Mouse (Mus musculus): ENCODE data around the gene Sohlh1. TPM values are rescaled to one million over a fixed set of nuclear protein-coding genes. Genes with fewer than 3 reads are reported as not detected.
A peak's percentile ranks its signal among the peaks of the same experiment; 100 is the strongest.

The Sohlh1 gene
- total RNA-seq (2021), result not detected
- long read RNA-seq, experiment 1, result 0 reads
- long read RNA-seq, experiment 2, result 0 reads

DNA sequence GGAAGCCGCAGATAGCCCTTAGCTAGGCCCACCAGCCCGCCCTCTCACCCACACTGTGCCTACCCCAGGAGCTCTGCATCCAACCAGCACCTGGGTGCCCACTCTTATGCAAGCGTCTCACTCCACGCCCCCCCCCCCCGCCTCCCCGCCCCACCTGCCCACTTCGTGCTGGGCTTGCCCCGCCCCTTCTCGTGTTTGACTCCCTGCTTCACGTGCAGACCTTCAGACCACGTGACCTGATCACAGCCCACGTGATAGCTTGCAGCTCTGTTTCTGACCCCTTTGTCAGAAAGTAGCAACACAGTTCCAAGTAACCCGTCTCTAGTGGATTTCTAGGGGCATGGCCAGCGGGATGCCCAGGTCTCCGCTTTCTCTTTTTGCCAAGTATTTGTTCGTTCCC, at the start of gene Sohlh1:
Gene Sohlh1 (minus strand): TSS at position 23 of the 400 bp plus-strand sequence.
- intact Hi-C loops (cut with DNase I), result no loop called here
- TF ChIP-seq CTCF (IDR thresholded peaks at IDR 0.05), result no peak
- no peak for DNase-seq
- H3K27ac ChIP-seq, result no peak within 1 kb of the TSS
- no peak within 1 kb of the TSS for H3K4me3 ChIP-seq

GRCm38 (mm10) chr2:25892440-25892839, 45.4 kb upstream of the Sohlh1 start:
- DNase-seq, result no peak
- no peak for TF ChIP-seq CTCF (IDR thresholded peaks at IDR 0.05)
- no peak overlapping the region for H3K4me3 ChIP-seq
- H3K27ac ChIP-seq, result no peak overlapping the region
- intact Hi-C loops (cut with DNase I), result no loop called here

DNA sequence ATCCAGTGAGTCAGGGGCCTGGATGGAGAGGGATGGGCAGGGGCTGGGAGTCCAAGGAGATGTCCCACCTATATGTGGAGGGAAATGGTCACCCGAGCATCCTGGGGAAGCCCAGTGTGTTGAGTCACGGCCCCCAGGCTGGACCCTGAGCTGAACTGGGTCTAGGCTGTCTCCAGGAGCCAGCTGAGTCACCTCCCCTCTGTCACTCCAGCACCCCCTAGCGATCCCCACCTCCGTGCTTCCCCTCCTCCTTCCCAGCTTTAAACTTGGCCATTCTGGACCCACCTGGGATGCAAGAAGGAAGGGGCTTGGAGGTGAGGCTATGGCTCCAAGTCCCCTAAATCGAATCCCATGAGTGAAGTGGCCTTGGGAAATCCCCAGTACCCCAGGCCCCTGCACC, 41.1 kb upstream of the Sohlh1 start:
- peak; percentile 54 for TF ChIP-seq CTCF (IDR thresholded peaks at IDR 0.05)
- intact Hi-C loops (cut with DNase I), result no loop called here
- H3K27ac ChIP-seq, result no peak overlapping the region

GRCm38 (mm10) chr2:25887226-25887625, 40.2 kb upstream of the Sohlh1 start:
- no peak for TF ChIP-seq CTCF (IDR thresholded peaks at IDR 0.05)
- no peak for DNase-seq
- intact Hi-C loops (cut with DNase I), result no loop called here
- Histone ChIP-seq H3K4me3 (no peak overlapping the region), H3K27ac (no peak overlapping the region)

More for the DNA sequence above, 41.1 kb upstream of the Sohlh1 start:
- DNase-seq, result peak; percentile 42
- no peak overlapping the region for H3K4me3 ChIP-seq

DNA sequence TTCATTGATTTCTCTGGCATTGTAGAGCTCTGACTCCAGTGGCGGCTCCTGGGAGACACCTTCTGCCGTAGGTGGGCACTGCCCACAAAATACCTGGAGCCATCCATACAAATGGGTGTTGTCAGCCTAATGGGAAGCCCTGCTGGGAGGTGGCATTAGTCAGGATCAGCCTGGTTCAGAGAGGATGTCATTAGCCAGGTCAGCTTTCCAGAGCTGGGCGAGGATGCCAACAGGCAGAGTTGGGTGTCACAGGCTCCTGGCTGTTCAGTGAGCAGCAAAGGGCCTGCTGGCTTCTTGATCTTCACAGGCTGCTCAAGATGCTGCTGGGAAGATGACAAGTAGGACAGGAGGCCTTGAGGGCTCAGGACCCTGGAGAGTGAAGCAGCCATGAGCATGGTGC, 37.7 kb upstream of the Sohlh1 start:
- no peak overlapping the region for H3K4me3 ChIP-seq
- H3K27ac ChIP-seq, result no peak overlapping the region
- intact Hi-C loops (cut with DNase I), result no loop called here
- TF ChIP-seq CTCF (IDR thresholded peaks at IDR 0.05), result no peak
- DNase-seq, result no peak

GRCm38 (mm10) chr2:25882276-25882675, 35.2 kb upstream of the Sohlh1 start:
- H3K4me3 ChIP-seq, result no peak overlapping the region
- no peak overlapping the region for H3K27ac ChIP-seq
- no peak for TF ChIP-seq CTCF (IDR thresholded peaks at IDR 0.05)
- intact Hi-C loops (cut with DNase I), result no loop called here
- DNase-seq, result no peak

GRCm38 (mm10) chr2:25879061-25879460, 32.0 kb upstream of the Sohlh1 start:
- Histone ChIP-seq H3K27ac (no peak overlapping the region), H3K4me3 (no peak overlapping the region)
- DNase-seq, result no peak
- intact Hi-C loops (cut with DNase I), result no loop called here
- TF ChIP-seq CTCF (IDR thresholded peaks at IDR 0.05), result no peak

- TF ChIP-seq CTCF (IDR thresholded peaks at IDR 0.05), result no peak
- H3K27ac ChIP-seq, result no peak overlapping the region
- intact Hi-C loops (cut with DNase I), result no loop called here
- no peak for DNase-seq
- H3K4me3 ChIP-seq, result no peak overlapping the region
Observed at GRCm38 (mm10) chr2:25878516-25878915, 31.5 kb upstream of the Sohlh1 start.

GRCm38 (mm10) chr2:25877736-25878268, 30.8 kb upstream of the Sohlh1 start:
- no peak for DNase-seq
- TF ChIP-seq CTCF (IDR thresholded peaks at IDR 0.05), result no peak
- H3K27ac ChIP-seq, result no peak overlapping the region
- peak overlapping the region; percentile 32 for H3K4me3 ChIP-seq
- intact Hi-C loops (cut with DNase I), result no loop called here

- intact Hi-C loops (cut with DNase I), result no loop called here
- no peak overlapping the region for H3K27ac ChIP-seq
- no peak for DNase-seq
- no peak overlapping the region for H3K4me3 ChIP-seq
- no peak for TF ChIP-seq CTCF (IDR thresholded peaks at IDR 0.05)
Observed at GRCm38 (mm10) chr2:25877250-25877735, 30.2 kb upstream of the Sohlh1 start.

GRCm38 (mm10) chr2:25866656-25867055, 19.6 kb upstream of the Sohlh1 start:
- intact Hi-C loops (cut with DNase I), result no loop called here
- DNase-seq, result no peak
- Histone ChIP-seq H3K27ac (no peak overlapping the region), H3K4me3 (no peak overlapping the region)
- no peak for TF ChIP-seq CTCF (IDR thresholded peaks at IDR 0.05)

GRCm38 (mm10) chr2:25865412-25865811, 18.4 kb upstream of the Sohlh1 start:
- no peak for DNase-seq
- no peak for TF ChIP-seq CTCF (IDR thresholded peaks at IDR 0.05)
- intact Hi-C loops (cut with DNase I), result no loop called here
- no peak overlapping the region for H3K4me3 ChIP-seq
- no peak overlapping the region for H3K27ac ChIP-seq

GRCm38 (mm10) chr2:25864230-25864629, 17.2 kb upstream of the Sohlh1 start:
- no peak overlapping the region for H3K27ac ChIP-seq
- intact Hi-C loops (cut with DNase I), result no loop called here
- no peak; the same call in 1 of the 2 replicates for TF ChIP-seq CTCF (IDR thresholded peaks at IDR 0.05)
- H3K4me3 ChIP-seq, result peak overlapping the region; percentile 64
- DNase-seq, result no peak

Measured in gastrocnemius, adult 2 months (tissue).